Mouse (Mus musculus) MEL (cell line): ENCODE results near the gene Stag2. TPM values are rescaled to one million over a fixed set of nuclear protein-coding genes. Genes with fewer than 3 reads are reported as not detected.

ENCODE experiments used
- DNase-seq: peaks from one replicate; pipeline ENCODE4 v3.0.0; 2011; ENCODE audit warnings: low read depth, low spot score
- H3K27ac ChIP-seq: 2 replicates; pipeline ENCODE4 v1.5.1; 2012; ENCODE audit warnings: low read depth, mild to moderate bottlenecking, control low read depth, low read length, moderate library complexity; ENCODE audit not compliant: control insufficient read depth
- H3K27me3 ChIP-seq, 2 experiments: fragments of 150-350 bp in 1 of 2; sonication (generic) in 1 of 2; 2 replicates each; pipeline ENCODE4 v1.6.1; 2012; ENCODE audit warnings: low read length in 2 of 2, mild to moderate bottlenecking in 2 of 2, improper control_type of control experiment in 1 of 2, moderate library complexity in 1 of 2; ENCODE audit not compliant: insufficient read depth in 2 of 2, control insufficient read depth in 1 of 2
- H3K36me3 ChIP-seq, 2 experiments: 2 replicates each; pipeline ENCODE4 v1.6.1; 2012 to 2014; ENCODE audit warnings: low read length in 2 of 2, improper control_type of control experiment in 1 of 2, inconsistent platforms in 1 of 2, mild to moderate bottlenecking in 1 of 2; ENCODE audit not compliant: insufficient read depth in 2 of 2, control insufficient read depth in 1 of 2
- H3K4me1 ChIP-seq, 2 experiments: fragments of 150-350 bp in 1 of 2; sonication (generic) in 1 of 2; 2 replicates each; pipeline ENCODE4 v1.6.1; 2012; ENCODE audit warnings: low read length in 2 of 2, improper control_type of control experiment in 1 of 2, mild to moderate bottlenecking in 1 of 2; ENCODE audit not compliant: insufficient read depth in 2 of 2, control insufficient read depth in 1 of 2
- H3K4me3 ChIP-seq, 2 experiments: fragments of 150-350 bp in 1 of 2; sonication (generic) in 1 of 2; 2 replicates each; pipeline ENCODE4 v1.5.1; 2012; ENCODE audit warnings: low read depth in 2 of 2, low read length in 2 of 2, mild to moderate bottlenecking in 2 of 2, moderate library complexity in 2 of 2, control low read depth in 1 of 2, improper control_type of control experiment in 1 of 2; ENCODE audit not compliant: control insufficient read depth in 1 of 2, insufficient read depth in 1 of 2
- H3K79me2 ChIP-seq: 2 replicates; pipeline ENCODE4 v1.6.1; 2012; ENCODE audit warnings: mild to moderate bottlenecking, low read length, moderate library complexity; ENCODE audit not compliant: control insufficient read depth, poor library complexity, insufficient read depth
- H3K9ac ChIP-seq: 2 replicates; pipeline ENCODE4 v1.6.1; 2012; ENCODE audit warnings: low read depth, mild to moderate bottlenecking, control low read depth, low read length, moderate library complexity; ENCODE audit not compliant: control insufficient read depth, poor library complexity, severe bottlenecking
- H3K9me3 ChIP-seq: fragments of 150-350 bp; sonication (generic); replicated peaks from 2 replicates; pipeline ENCODE4 v1.6.1; 2012; ENCODE audit warnings: mild to moderate bottlenecking, low read length, improper control_type of control experiment, moderate library complexity; ENCODE audit not compliant: insufficient read depth
- CHD1 ChIP-seq: IDR thresholded peaks from 2 replicates; pipeline ENCODE4 v1.6.1; 2012; ENCODE audit warnings: low read depth, mild to moderate bottlenecking, inconsistent platforms, low read length, improper control_type of control experiment
- E2F4 ChIP-seq: IDR thresholded peaks from 2 replicates; pipeline ENCODE4 v1.6.1; 2011; ENCODE audit warnings: low read depth, low read length, improper control_type of control experiment, borderline replicate concordance
- ETS1 ChIP-seq: IDR thresholded peaks from 2 replicates; pipeline ENCODE4 v1.6.1; 2012; ENCODE audit warnings: low read depth, mild to moderate bottlenecking, inconsistent platforms, low read length, improper control_type of control experiment, moderate library complexity
- MAFK ChIP-seq: IDR thresholded peaks from 2 replicates; pipeline ENCODE4 v1.6.1; 2011; ENCODE audit warnings: low read depth, mild to moderate bottlenecking, low read length, improper control_type of control experiment, borderline replicate concordance
- MAZ ChIP-seq: IDR thresholded peaks from 2 replicates; pipeline ENCODE4 v1.6.1; 2012; ENCODE audit warnings: low read depth, mild to moderate bottlenecking, inconsistent platforms, low read length, improper control_type of control experiment
- MYB ChIP-seq: IDR thresholded peaks from 2 replicates; pipeline ENCODE4 v1.6.1; 2011; ENCODE audit warnings: mild to moderate bottlenecking, low read depth, low read length, improper control_type of control experiment
- NELFE ChIP-seq: IDR thresholded peaks from 2 replicates; pipeline ENCODE4 v1.6.1; 2011; ENCODE audit warnings: low read depth, low read length, improper control_type of control experiment
- NRF1 ChIP-seq: IDR thresholded peaks from 2 replicates; pipeline ENCODE4 v1.6.1; 2014; ENCODE audit warnings: low read depth, mild to moderate bottlenecking, inconsistent platforms, low read length, improper control_type of control experiment, moderate library complexity; ENCODE audit not compliant: poor library complexity, insufficient read depth, severe bottlenecking
- POLR2A ChIP-seq, 2 experiments: IDR thresholded peaks; 2 replicates each; pipeline ENCODE4 v1.6.1; 2011 to 2012; ENCODE audit warnings: low read length in 2 of 2, mild to moderate bottlenecking in 2 of 2, control low read depth in 1 of 2, improper control_type of control experiment in 1 of 2, low read depth in 1 of 2, moderate library complexity in 1 of 2; ENCODE audit not compliant: control insufficient read depth in 1 of 2, insufficient read depth in 1 of 2, poor library complexity in 1 of 2
- POLR2AphosphoS2 ChIP-seq: IDR thresholded peaks from 2 replicates; pipeline ENCODE4 v1.6.1; 2011; ENCODE audit warnings: low read length, improper control_type of control experiment
- POLR2AphosphoS5 ChIP-seq: IDR thresholded peaks from 2 replicates; pipeline ENCODE4 v1.6.1; 2012; ENCODE audit warnings: low read depth, borderline replicate concordance, mild to moderate bottlenecking, inconsistent platforms, low read length, moderate library complexity, mixed read lengths
- RAD21 ChIP-seq: IDR thresholded peaks from 2 replicates; pipeline ENCODE4 v1.6.1; 2011; ENCODE audit warnings: mild to moderate bottlenecking, low read depth, low read length, improper control_type of control experiment
- SMC3 ChIP-seq: IDR thresholded peaks from 2 replicates; pipeline ENCODE4 v1.6.1; 2011; ENCODE audit warnings: low read depth, low read length, improper control_type of control experiment
- TAL1 ChIP-seq: IDR thresholded peaks from 2 replicates; pipeline ENCODE4 v1.6.1; 2012; ENCODE audit warnings: mild to moderate bottlenecking, inconsistent platforms, low read length, moderate library complexity, mixed read lengths
- UBTF ChIP-seq: IDR thresholded peaks from 2 replicates; pipeline ENCODE4 v1.6.1; 2012; ENCODE audit warnings: low read depth, mild to moderate bottlenecking, inconsistent platforms, low read length, improper control_type of control experiment, moderate library complexity, borderline replicate concordance; ENCODE audit not compliant: insufficient read depth
- USF1 ChIP-seq: IDR thresholded peaks from 2 replicates; pipeline ENCODE4 v1.6.1; 2014; ENCODE audit warnings: low read depth, mild to moderate bottlenecking, inconsistent platforms, low read length, improper control_type of control experiment, moderate library complexity
- ZNF384 ChIP-seq: IDR thresholded peaks from 2 replicates; pipeline ENCODE4 v1.6.1; 2012; ENCODE audit warnings: low read depth, mild to moderate bottlenecking, inconsistent platforms, low read length, improper control_type of control experiment
- polyA plus RNA-seq, 2 experiments: library from polyadenylated mRNA; stranded (reverse) in 1 of 2; unstranded in 1 of 2; fragments of >175 nt in 1 of 2; fragments of >200 nt in 1 of 2; gene quantifications; 2 replicates each; pipeline versions ENCODE4 v1.2.1 to v1.2.4; 2012; ENCODE audit warnings: low replicate concordance in 2 of 2, low read depth in 1 of 2; ENCODE audit not compliant: insufficient read length in 2 of 2, insufficient read depth in 1 of 2, missing spikeins in 1 of 2
- total RNA-seq: library from RNA; depleted of rRNA; stranded (reverse); fragments of 300-350 nt; gene quantifications from 2 replicates; pipeline ENCODE4 v1.2.3, GENCODE M21; 2012

Gene Stag2
- total and polyA plus RNA-seq, 3 experiments = 18.0 to 22.9 TPM; not detected in 1

GRCm38 (mm10) chrX:42170811-42171210 lies 21.7 kb downstream of the Stag2 start:
- H3K4me3 ChIP-seq = no peak overlapping the region
- no peaks in the 10 kb centered on the region for H3K27me3 ChIP-seq
- H3K36me3 ChIP-seq = peaks cover 0 to 6% of the 10 kb centered on the region in 2 experiments; a peak in 3 of 4 replicates
- H3K9ac ChIP-seq = no peak overlapping the region
- H3K79me2 ChIP-seq = peaks cover 39% of the 10 kb centered on the region
- H3K9me3 ChIP-seq = no peaks in the 10 kb centered on the region
- TF ChIP-seq MYB (no peak), RAD21 (no peak), UBTF (no peak), POLR2AphosphoS5 (no peak), NRF1 (no peak), MAZ (no peak), ETS1 (no peak), USF1 (no peak)
- H3K27ac ChIP-seq = no peak overlapping the region
- peak; percentile 1 for DNase-seq
- H3K4me1 ChIP-seq = peaks cover 0 to 4% of the 10 kb centered on the region in 2 experiments; a peak in 1 of 4 replicates

DNA sequence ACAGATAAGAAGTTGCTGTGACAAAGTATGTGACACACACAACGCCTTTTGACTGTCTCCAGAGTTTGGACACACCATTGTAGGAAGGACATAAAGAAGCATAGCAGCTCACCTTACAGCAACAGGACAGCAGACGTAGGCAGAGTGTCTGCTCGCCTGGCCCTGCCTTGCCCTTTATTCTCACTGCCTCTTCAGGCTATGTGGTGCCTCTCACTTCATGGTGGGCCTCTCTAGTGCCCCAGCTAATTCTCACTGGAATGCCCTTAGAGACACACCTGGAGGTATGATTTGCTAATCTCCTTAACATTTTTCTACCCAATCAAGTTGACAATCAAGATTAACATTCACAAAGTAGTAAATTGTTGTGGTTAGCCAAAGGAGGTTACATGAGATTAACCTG lies 38.5 kb downstream of the Stag2 start:
- TF ChIP-seq SMC3 = no peak
- TF ChIP-seq CHD1 = no peak
- no peak for TF ChIP-seq POLR2A (IDR thresholded peaks at IDR 0.05; ENCODE audit: control insufficient read depth in 1 of 2, insufficient read depth in 1 of 2, low read depth in 1 of 2, low read length in 2 of 2, poor library complexity in 1 of 2)
- no peak for TF ChIP-seq POLR2AphosphoS5
- TF ChIP-seq E2F4 = no peak
- no peak for TF ChIP-seq MAFK
- TF ChIP-seq TAL1 = no peak
- TF ChIP-seq NELFE = no peak
- no peak for TF ChIP-seq ZNF384
- TF ChIP-seq POLR2AphosphoS2 = no peak
- no peak overlapping the region for H3K27ac ChIP-seq
- no peak for DNase-seq
- no peaks in the 10 kb centered on the region for H3K27me3 ChIP-seq
- H3K9ac ChIP-seq = no peak overlapping the region
- H3K36me3 ChIP-seq = no peaks in the 10 kb centered on the region
- H3K4me1 ChIP-seq = no peaks in the 10 kb centered on the region
- H3K9me3 ChIP-seq = no peaks in the 10 kb centered on the region
- H3K4me3 ChIP-seq = no peak overlapping the region
- no peaks in the 10 kb centered on the region for H3K79me2 ChIP-seq
